Comparison of ENCODE assay signal across 8 mouse cellular contexts in the genomic region with DNA sequence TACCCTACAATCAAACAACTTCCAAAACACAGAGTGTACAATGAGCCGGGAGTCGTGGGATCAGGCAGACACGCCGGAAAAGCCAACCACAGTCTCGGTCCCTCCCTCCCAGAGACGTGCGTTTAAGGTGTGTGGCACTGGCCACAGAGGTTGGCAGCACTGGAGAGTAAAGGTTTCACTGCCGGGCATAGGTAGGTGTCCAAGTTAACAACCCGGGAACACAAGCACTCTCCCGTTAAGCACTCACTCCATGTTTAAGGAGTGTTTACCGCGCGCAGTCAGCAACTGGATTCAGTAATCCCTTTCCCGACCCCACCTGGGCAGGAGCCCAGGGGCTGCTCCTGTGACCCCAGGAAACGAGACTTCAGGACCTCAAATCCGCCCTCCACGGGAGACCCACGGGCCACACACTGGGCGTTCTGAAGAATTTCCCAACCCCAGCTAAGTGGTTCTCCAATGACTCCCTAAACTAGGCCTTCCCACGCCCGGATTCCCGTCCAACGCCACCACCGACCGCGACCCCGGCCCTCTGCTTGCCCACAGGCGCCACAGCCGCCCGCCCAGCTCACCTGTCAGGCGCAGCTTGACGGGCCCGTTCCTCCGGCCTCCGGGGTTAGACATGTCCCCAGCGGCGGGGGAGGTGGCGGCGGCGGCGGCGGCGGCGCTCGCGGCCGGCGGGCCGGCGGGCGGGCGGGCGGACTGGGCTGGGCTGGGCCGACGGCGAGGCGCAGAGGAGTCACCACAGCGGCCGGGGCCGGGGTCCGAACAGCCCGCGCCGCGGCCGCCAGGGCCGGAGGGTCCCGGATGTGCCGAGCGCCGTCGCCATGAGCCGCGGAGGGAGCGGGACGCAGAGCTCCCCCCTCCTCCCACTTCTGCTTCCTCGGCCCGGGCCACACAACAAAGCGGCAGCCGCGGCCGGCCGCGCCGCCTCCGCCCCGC. TPM values are rescaled to one million over a fixed set of nuclear protein-coding genes. Genes with fewer than 3 reads are reported as not detected.
DNase-seq lines count a peak whose midpoint lies in the region; ATAC-seq and TF ChIP-seq lines count a peak whose summit lies in the region.

No protein-coding gene starts in this region.

- H3K4me2 ChIP-seq in forebrain, embryonic 15.5 days (replicated peaks) = peak overlapping the region; percentile 90

- H3K9ac ChIP-seq in ES-Bruce4 (ENCODE audit: low read depth, poor library complexity, severe bottlenecking) = peak overlapping the region; percentile 93
- peak overlapping the region; percentile 98 for H3K9ac ChIP-seq in forebrain, embryonic 15.5 days (replicated peaks)

- H3K9me3 ChIP-seq in ES-Bruce4 (replicated peaks; ENCODE audit: control insufficient read depth, insufficient read depth, low read length, poor library complexity, severe bottlenecking) = no peaks in the 10 kb centered on the region
- no peaks in the 10 kb centered on the region for H3K9me3 ChIP-seq in forebrain, embryonic 15.5 days

- TF ChIP-seq POLR2A in ES-Bruce4 (IDR thresholded peaks at IDR 0.05; ENCODE audit: insufficient read depth, low read length) = no peak

- H3K27me3 ChIP-seq in ES-Bruce4 (ENCODE audit: control insufficient read depth, insufficient read depth, low read length, poor library complexity, severe bottlenecking) = 0 out of 2 replicates have a peak, but pooled peaks cover 2% of the 10 kb centered on the region
- no peaks in the 10 kb centered on the region for H3K27me3 ChIP-seq in forebrain, embryonic 15.5 days

- intact Hi-C loops in heart, postnatal 36 days (cut with DNase I) = loop anchor here (2.0 kb wide), 1 partner anchor 131 kb away; a partner anchor contains a TSS

- H3K4me1 ChIP-seq in ES-Bruce4 (ENCODE audit: control insufficient read depth, insufficient read depth, low read length) = peaks cover 2% of the 10 kb centered on the region
- H3K4me1 ChIP-seq in forebrain, embryonic 15.5 days = peaks cover 31% of the 10 kb centered on the region

- H3K4me3 ChIP-seq in ES-Bruce4 (ENCODE audit: low read depth, low read length) = peak overlapping the region; percentile 92
- peak overlapping the region; percentile 81 for H3K4me3 ChIP-seq in forebrain, embryonic 15.5 days

- no peak for TF ChIP-seq CTCF in ES-Bruce4 (IDR thresholded peaks at IDR 0.05; ENCODE audit: low read depth, low read length)

- ATAC-seq in forebrain, embryonic 15.5 days (replicated peaks) = peak; percentile 90

- whole genome bisulfite sequencing in forebrain, embryonic 15.5 days = 1% methylated on average over 69 of the region's 87 CpGs

- no peak for TF ChIP-seq EP300 in ES-Bruce4 (IDR thresholded peaks at IDR 0.05; ENCODE audit: insufficient read depth, low read depth, low read length)

- no peaks in the 10 kb centered on the region for H3K36me3 ChIP-seq in ES-Bruce4 (ENCODE audit: control insufficient read depth, insufficient read depth, low read length, poor library complexity, severe bottlenecking)
- no peaks in the 10 kb centered on the region for H3K36me3 ChIP-seq in forebrain, embryonic 15.5 days

- H3K27ac ChIP-seq in ES-Bruce4 (ENCODE audit: insufficient read depth, low read length) = no peak overlapping the region
- H3K27ac ChIP-seq in forebrain, embryonic 15.5 days (replicated peaks) = peak overlapping the region; percentile 95

- peak; percentile 27 for DNase-seq in c-Kit-negative CD71-positive TER-119-positive erythroid progenitor cells, embryonic 14.5 days (ENCODE audit: low read depth, low spot score)
- peak; percentile 48 to 70 for DNase-seq in heart, postnatal 36 days
- peak; percentile 10 for DNase-seq in layer of hippocampus, adult 9-11 months
- DNase-seq in lung, postnatal 14 days = peak; percentile 48
- DNase-seq in retina, embryonic 14.5 days (ENCODE audit: low spot score) = peak; percentile 51
- peak; percentile 50 to 59 for DNase-seq in thymus, postnatal 36 days

RNA-seq across cellular contexts. Expression of a gene that starts 0.6 kb away (rescaled TPM):
- polyA plus RNA-seq in ES-Bruce4 (2011; ENCODE audit: insufficient read depth, insufficient read length, low read depth, missing spikeins) = 50.1 and 50.2 TPM in 2 replicates
- polyA plus RNA-seq in forebrain, embryonic 15.5 days (2015; fragmentation: Nextera tagmentation; extraction: Ambion mirVana) = 15.4 and 16.0 TPM in 2 replicates
- 10 to 100 TPM; 35.9 to 38.9 TPM for total RNA-seq in heart, postnatal 36 days (2021)
